Mouse (Mus musculus) E14TG2a.4 (cell line): ENCODE measurements at regions not wholly inside any gene's neighbourhood (a gene's known extent, or its start where the extent isn't known, plus 50 kb on each side); places are given as distances from the start of the nearest gene placed in this dataset.

Source experiments
- CTCF ChIP-seq: conservative IDR thresholded peaks from 2 replicates; pipeline ENCODE4 v1.5.1; 2014; ENCODE audit warnings: low read length
- POU5F1 ChIP-seq: IDR thresholded peaks from 2 replicates; pipeline ENCODE4 v1.6.1; 2014; ENCODE audit warnings: low read length, borderline replicate concordance

GRCm38 (mm10) chr4:142758102-142758501 is 454.7 kb downstream of the Prdm2 start:
- no peak for TF ChIP-seq CTCF
- no peak for TF ChIP-seq POU5F1
